Mouse (Mus musculus) CH12.LX (cell line): Measurements from ENCODE around the gene Ell2. TPM values are rescaled to one million over a fixed set of nuclear protein-coding genes. Genes with fewer than 3 reads are reported as not detected.

Experiments
- DNase-seq: peaks from one replicate; pipeline ENCODE4 v3.0.0-alpha.2; 2013; ENCODE audit errors: extremely low read depth
- H3K27ac ChIP-seq: 2 replicates; pipeline ENCODE4 v1.5.1; 2012; ENCODE audit warnings: low read depth, mild to moderate bottlenecking, control low read depth, moderate library complexity; ENCODE audit not compliant: insufficient read depth
- H3K27me3 ChIP-seq: replicated peaks from 2 replicates; pipeline ENCODE3; 2012; ENCODE audit warnings: inconsistent platforms
- H3K36me3 ChIP-seq, 2 experiments: replicated peaks in 1 of 2; 2 replicates each; pipeline versions ENCODE3 to v1.6.1; 2012; ENCODE audit warnings: inconsistent platforms in 1 of 2, low read length in 1 of 2, mild to moderate bottlenecking in 1 of 2, mixed read lengths in 1 of 2, moderate library complexity in 1 of 2; ENCODE audit not compliant: control insufficient read depth in 1 of 2, insufficient read depth in 1 of 2
- H3K4me1 ChIP-seq, 2 experiments: 2 replicates each; pipeline ENCODE4 v1.6.1; 2012; ENCODE audit warnings: inconsistent platforms in 1 of 2, moderate library complexity in 1 of 2; ENCODE audit not compliant: insufficient read depth in 2 of 2, control insufficient read depth in 1 of 2
- H3K4me2 ChIP-seq: 2 replicates; pipeline ENCODE4 v1.6.1; 2012; ENCODE audit warnings: low read depth, mild to moderate bottlenecking, control low read depth; ENCODE audit not compliant: poor library complexity, insufficient read depth, severe bottlenecking
- H3K4me3 ChIP-seq, 3 experiments: fragments of 150-350 bp in 1 of 3; sonication (generic) in 1 of 3; replicated peaks in 1 of 3; 2 replicates each; pipeline versions ENCODE3 to v1.5.1; 2011 to 2012; ENCODE audit warnings: low read depth in 2 of 3, low read length in 2 of 3, mild to moderate bottlenecking in 2 of 3, moderate library complexity in 2 of 3, control low read depth in 1 of 3, improper control_type of control experiment in 1 of 3, inconsistent platforms in 1 of 3, mixed read lengths in 1 of 3; ENCODE audit not compliant: poor library complexity in 1 of 3
- H3K79me2 ChIP-seq: replicated peaks from 2 replicates; pipeline ENCODE4 v1.6.1; 2012; ENCODE audit warnings: mild to moderate bottlenecking, moderate library complexity; ENCODE audit not compliant: control insufficient read depth, poor library complexity, insufficient read depth, severe bottlenecking; ENCODE audit errors: extremely low read depth
- H3K9ac ChIP-seq: 2 replicates; pipeline ENCODE4 v1.6.1; 2012; ENCODE audit warnings: low read depth, mild to moderate bottlenecking, control low read depth, moderate library complexity; ENCODE audit not compliant: insufficient read depth
- H3K9me3 ChIP-seq: replicated peaks from 2 replicates; pipeline ENCODE3; 2012; ENCODE audit warnings: low read length, inconsistent platforms, mixed read lengths
- CTCF ChIP-seq, 2 experiments: IDR thresholded peaks in 1 of 2; conservative IDR thresholded peaks in 1 of 2; 2 replicates each; pipeline ENCODE4 v1.5.1; 2011 to 2012; ENCODE audit warnings: low read depth in 2 of 2, low read length in 2 of 2, improper control_type of control experiment in 1 of 2, inconsistent platforms in 1 of 2, mild to moderate bottlenecking in 1 of 2, moderate library complexity in 1 of 2
- ETS1 ChIP-seq: conservative IDR thresholded peaks from 2 replicates; pipeline ENCODE4 v1.6.1; 2012; ENCODE audit warnings: low read depth, mild to moderate bottlenecking, inconsistent platforms, low read length, improper control_type of control experiment, moderate library complexity
- JUN ChIP-seq: IDR thresholded peaks from 2 replicates; pipeline ENCODE4 v1.6.1; 2011; ENCODE audit warnings: low read depth, mild to moderate bottlenecking, low read length, improper control_type of control experiment, moderate library complexity; ENCODE audit not compliant: insufficient read depth
- JUND ChIP-seq: conservative IDR thresholded peaks from 2 replicates; pipeline ENCODE4 v1.6.1; 2011; ENCODE audit warnings: low read depth, low read length, improper control_type of control experiment
- KAT2A ChIP-seq: IDR thresholded peaks from 2 replicates; pipeline ENCODE4 v1.6.1; 2012; ENCODE audit warnings: low read length, improper control_type of control experiment, inconsistent platforms; ENCODE audit not compliant: insufficient replicate concordance
- MEF2A ChIP-seq: IDR thresholded peaks from 2 replicates; pipeline ENCODE4 v1.6.1; 2014; ENCODE audit warnings: low read depth, mild to moderate bottlenecking, inconsistent platforms, low read length, improper control_type of control experiment, borderline replicate concordance
- MXI1 ChIP-seq: IDR thresholded peaks from 2 replicates; pipeline ENCODE4 v1.6.1; 2011; ENCODE audit warnings: mild to moderate bottlenecking, low read depth, low read length, improper control_type of control experiment
- MYC ChIP-seq: IDR thresholded peaks from 2 replicates; pipeline ENCODE4 v1.6.1; 2011; ENCODE audit warnings: low read depth, mild to moderate bottlenecking, improper control_type of control experiment, low read length
- NELFE ChIP-seq: IDR thresholded peaks from 2 replicates; pipeline ENCODE4 v1.6.1; 2011; ENCODE audit warnings: low read depth, low read length, improper control_type of control experiment
- PAX5 ChIP-seq: IDR thresholded peaks from 2 replicates; pipeline ENCODE4 v1.6.1; 2012; ENCODE audit warnings: low read length, inconsistent platforms, mixed read lengths
- POLR2A ChIP-seq: IDR thresholded peaks from 2 replicates; pipeline ENCODE4 v1.6.1; 2011; ENCODE audit warnings: low read depth, mild to moderate bottlenecking, improper control_type of control experiment, low read length
- POLR2AphosphoS2 ChIP-seq: IDR thresholded peaks from 2 replicates; pipeline ENCODE4 v1.6.1; 2011; ENCODE audit warnings: low read depth, low read length, improper control_type of control experiment
- SIN3A ChIP-seq: IDR thresholded peaks from 2 replicates; pipeline ENCODE4 v1.6.1; 2012; ENCODE audit warnings: low read length, improper control_type of control experiment, inconsistent platforms
- TCF12 ChIP-seq: IDR thresholded peaks from 2 replicates; pipeline ENCODE4 v1.6.1; 2014; ENCODE audit warnings: low read depth, mild to moderate bottlenecking, inconsistent platforms, low read length, improper control_type of control experiment
- USF1 ChIP-seq: IDR thresholded peaks from 2 replicates; pipeline ENCODE4 v1.6.1; 2014; ENCODE audit warnings: low read depth, mild to moderate bottlenecking, inconsistent platforms, low read length, improper control_type of control experiment
- USF2 ChIP-seq: conservative IDR thresholded peaks from 2 replicates; pipeline ENCODE4 v1.6.1; 2011; ENCODE audit warnings: low read depth, low read length, improper control_type of control experiment
- ZKSCAN1 ChIP-seq: IDR thresholded peaks from 2 replicates; pipeline ENCODE4 v1.6.1; 2012; ENCODE audit warnings: low read depth, inconsistent platforms, low read length, improper control_type of control experiment, borderline replicate concordance
- ZMIZ1 ChIP-seq: IDR thresholded peaks from 2 replicates; pipeline ENCODE4 v1.6.1; 2012; ENCODE audit warnings: low read depth, mild to moderate bottlenecking, inconsistent platforms, low read length, improper control_type of control experiment
- dilution Hi-C: fragments of 300-500 bp; cut with MboI; formaldehyde crosslinking; loops from 2 replicates; pipeline ENCODE4 v1.14.3; 2020; ENCODE audit warnings: low sequenced_read_pairs; ENCODE audit not compliant: extremely low pct_unique_long_range_greater_than_20kb, extremely low pct_ligation_motif_present
- in situ Hi-C: fragments of 300-500 bp; cut with MboI; formaldehyde crosslinking; loops from 3 replicates; pipeline ENCODE4 v1.14.3; 2019; ENCODE audit warnings: low sequenced_read_pairs, low pct_ligation_motif_present, low pct_unique_long_range_greater_than_20kb, mixed read lengths
- polyA plus RNA-seq: library from polyadenylated mRNA; unstranded; fragments of >175 nt; gene quantifications from 2 replicates; pipeline ENCODE4 v1.2.1, GENCODE M21; 2012; ENCODE audit warnings: low read depth; ENCODE audit not compliant: insufficient read length
- total RNA-seq, 2 experiments: library from RNA; depleted of rRNA; stranded (reverse); fragments of 300-350 nt in 1 of 2; fragments of >200 nt in 1 of 2; gene quantifications; 2 replicates each; pipeline ENCODE4 v1.2.3; 2012 to 2014

Ell2 gene
- total and polyA plus RNA-seq, 3 experiments, result 44.4 to 123 (median 50.9) TPM

DNA sequence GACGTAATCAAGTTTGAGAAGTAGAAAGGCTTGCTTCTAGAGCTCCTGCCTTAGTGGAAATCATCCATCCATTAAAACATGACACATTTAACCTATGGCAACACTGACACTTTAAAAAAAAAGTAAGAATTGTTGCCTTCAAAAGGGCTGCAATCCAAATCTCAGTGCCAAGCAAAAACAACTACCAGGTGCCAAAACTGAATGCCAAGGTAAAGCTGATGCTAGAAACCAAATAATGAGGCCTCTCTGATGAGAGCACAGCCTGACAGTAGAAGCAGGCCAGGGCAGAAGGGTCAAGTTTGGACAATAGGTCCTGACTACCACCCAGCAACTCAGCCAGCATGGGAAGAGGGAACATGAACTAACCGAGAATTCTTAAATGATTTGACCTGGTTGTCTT is 73.5 kb downstream of the Ell2 start:
- Histone ChIP-seq H3K27me3 (no peaks in the 10 kb centered on the region), H3K9me3 (no peaks in the 10 kb centered on the region), H3K4me3 (no peak overlapping the region), H3K36me3 (peaks cover 6 to 37% of the 10 kb centered on the region in 2 experiments), H3K4me2 (no peak overlapping the region), H3K79me2 (no peaks in the 10 kb centered on the region), H3K4me1 (peaks cover 0 to 22% of the 10 kb centered on the region in 2 experiments; a peak in 3 of 4 replicates), H3K27ac (no peak overlapping the region), H3K9ac (no peak overlapping the region)
- dilution Hi-C loops, result no loop called here
- in situ Hi-C loops, result no loop called here
- TF ChIP-seq MXI1 (no peak), PAX5 (no peak), USF2 (no peak), JUND (no peak), JUN (no peak), ETS1 (no peak), NELFE (no peak), TCF12 (no peak), USF1 (no peak), POLR2A (no peak), KAT2A (no peak)
- DNase-seq, result no peak

DNA sequence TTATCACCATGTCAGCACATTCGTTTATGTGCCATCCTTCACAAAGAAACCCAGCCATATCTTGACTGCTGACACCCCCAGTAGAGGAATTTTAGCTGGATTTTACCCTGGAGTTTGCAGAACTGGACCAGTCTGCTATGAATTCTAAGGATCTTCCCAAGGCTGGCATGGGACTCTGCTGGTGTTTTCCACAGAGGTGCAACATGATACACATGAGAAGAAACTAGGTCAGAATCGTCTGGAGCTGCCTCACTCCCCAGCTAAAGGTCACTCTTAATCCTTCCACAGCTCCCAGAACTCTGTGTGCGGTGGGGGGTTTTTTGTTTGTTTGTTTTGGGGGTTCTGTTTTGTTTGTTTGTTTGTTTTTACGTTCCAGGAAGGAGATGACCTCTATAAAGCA is 79.2 kb downstream of the Ell2 start:
- TF ChIP-seq JUND, result no peak
- TF ChIP-seq SIN3A, result no peak
- no peak for TF ChIP-seq ZKSCAN1
- no peak for TF ChIP-seq POLR2A
- TF ChIP-seq TCF12, result no peak
- no peak for TF ChIP-seq MEF2A
- TF ChIP-seq, all 38 proteins: peak for 0
- no peak overlapping the region for H3K4me3 ChIP-seq
- no peaks in the 10 kb centered on the region for H3K79me2 ChIP-seq
- no peak overlapping the region for H3K27ac ChIP-seq
- dilution Hi-C loops, result no loop called here
- in situ Hi-C loops, result no loop called here
- H3K9me3 ChIP-seq, result no peaks in the 10 kb centered on the region
- H3K27me3 ChIP-seq, result no peaks in the 10 kb centered on the region
- H3K4me2 ChIP-seq, result no peak overlapping the region
- no peak overlapping the region for H3K9ac ChIP-seq
- H3K4me1 ChIP-seq, result peaks cover 15 to 45% of the 10 kb centered on the region in 2 experiments
- DNase-seq, result no peak
- H3K36me3 ChIP-seq, result peaks cover 0 to 4% of the 10 kb centered on the region in 2 experiments

DNA sequence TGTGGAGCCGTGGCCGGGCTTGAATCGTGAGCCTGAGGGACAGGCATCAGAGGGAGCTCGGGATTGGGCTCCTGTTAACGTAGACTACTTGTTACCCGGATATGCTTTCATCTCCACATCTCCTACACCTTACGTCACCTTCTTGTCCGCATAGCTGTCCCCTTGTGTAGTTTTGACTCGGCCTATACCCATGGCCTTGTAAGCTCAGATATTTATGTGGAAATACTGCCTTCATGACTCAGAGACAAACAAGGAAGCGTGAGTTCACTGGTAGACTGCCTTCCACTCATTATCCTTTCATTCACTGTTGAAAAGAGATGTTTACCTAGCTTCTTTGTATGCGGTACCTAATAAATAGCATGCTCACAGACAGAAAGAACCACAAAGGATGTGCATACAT is 79.7 kb downstream of the Ell2 start:
- Histone ChIP-seq H3K27ac (no peak overlapping the region), H3K9ac (no peak overlapping the region)
- dilution Hi-C loops, result no loop called here

More for the DNA sequence above, 79.7 kb downstream of the Ell2 start:
- TF ChIP-seq POLR2AphosphoS2 (no peak), POLR2A (no peak), ZMIZ1 (no peak), PAX5 (no peak), MYC (no peak), CTCF (conservative IDR thresholded peaks at IDR 0.05 in 1 of 2, IDR thresholded peaks at IDR 0.05 in 1 of 2; ENCODE audit: low read depth in 2 of 2, low read length in 2 of 2) (no peak)
- Histone ChIP-seq H3K27me3 (no peaks in the 10 kb centered on the region), H3K4me2 (no peak overlapping the region), H3K79me2 (no peaks in the 10 kb centered on the region), H3K4me1 (peaks cover 19 to 51% of the 10 kb centered on the region in 2 experiments), H3K36me3 (peaks cover 0 to 4% of the 10 kb centered on the region in 2 experiments), H3K9me3 (no peaks in the 10 kb centered on the region), H3K4me3 (no peak overlapping the region)
- DNase-seq, result no peak
- in situ Hi-C loops, result no loop called here
